Mouse (Mus musculus) left cerebral cortex, adult 2 months (tissue): ENCODE results near the gene Trio. TPM values are rescaled to one million over a fixed set of nuclear protein-coding genes. Genes with fewer than 3 reads are reported as not detected.

ENCODE experiments used
- DNase-seq, 2 experiments: peaks; one replicate each; pipeline ENCODE4 v3.0.0; 2021 to 2022; ENCODE audit warnings: low spot score in 2 of 2, mixed read lengths in 1 of 2; ENCODE audit errors: extremely low spot score in 1 of 2
- H3K27ac ChIP-seq: fragments of 200-600 bp; 2 replicates; pipeline ENCODE4 v1.8.1; 2022
- H3K4me3 ChIP-seq: fragments of 200-600 bp; 2 replicates; pipeline ENCODE4 v1.8.1; 2022
- CTCF ChIP-seq: fragments of 200-600 bp; IDR thresholded peaks from 2 replicates; pipeline ENCODE4 v1.8.1; 2022; ENCODE audit warnings: antibody characterized with exemption, mild to moderate bottlenecking, moderate library complexity
- intact Hi-C: fragments of 180-260 bp; cut with DNase I; formaldehyde crosslinking; loops from one replicate; pipeline ENCODE4 v1.15.1; 2025
- total RNA-seq, 2 experiments: library from RNA; stranded (reverse); gene quantifications; 2 replicates each; pipeline ENCODE4 v1.2.3; 2021

The Trio gene
- total RNA-seq, 2 experiments from 2014 or later: 252 to 279 TPM

DNA sequence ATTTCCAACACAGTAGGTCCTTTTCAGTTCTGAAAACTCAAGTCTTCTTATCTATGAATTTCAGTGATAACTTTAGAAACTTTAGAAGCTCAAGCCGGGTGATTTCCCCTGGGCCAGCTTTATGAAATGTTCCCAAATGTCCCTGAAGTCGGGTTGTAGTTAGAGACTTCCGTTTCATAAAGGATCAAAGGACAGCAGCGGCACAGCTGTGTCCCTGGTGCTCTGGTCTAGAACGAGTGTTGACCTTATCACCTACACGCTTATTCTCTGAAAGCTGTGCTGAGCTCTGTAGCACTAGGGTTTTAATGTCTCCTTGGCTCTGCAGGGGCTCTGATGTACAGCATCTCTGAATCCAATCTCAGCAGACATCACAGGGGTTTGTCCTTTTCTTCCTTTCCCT, 267.0 kb downstream of the Trio start:
- no peak for TF ChIP-seq CTCF
- Histone ChIP-seq H3K27ac (no peak overlapping the region; the same call in 1 of the 2 replicates), H3K4me3 (no peak overlapping the region)
- no peak for DNase-seq
- intact Hi-C loops: no loop called here

DNA sequence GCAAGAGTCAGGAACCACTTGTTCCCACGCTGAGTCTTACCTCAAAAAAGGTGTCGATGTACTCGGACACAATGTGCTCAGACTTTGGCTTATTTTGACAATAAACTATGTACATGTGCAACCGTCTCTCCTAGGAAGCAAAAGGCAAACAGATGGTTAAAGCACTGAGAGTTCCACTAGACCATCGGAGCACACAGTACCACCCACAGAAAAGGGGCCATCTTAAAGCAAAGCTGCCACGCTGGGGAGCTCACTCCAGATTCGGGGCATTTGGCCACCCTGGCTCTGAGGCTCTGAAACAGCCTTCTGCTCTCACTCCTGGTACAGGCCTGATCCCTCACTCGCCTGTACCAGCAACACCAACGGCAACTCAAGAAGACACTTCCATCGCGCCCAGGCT, 269.2 kb downstream of the Trio start:
- no peak overlapping the region for H3K4me3 ChIP-seq
- no peak for DNase-seq
- TF ChIP-seq CTCF: no peak
- peak overlapping the region; percentile 16 for H3K27ac ChIP-seq
- intact Hi-C loops: no loop called here

DNA sequence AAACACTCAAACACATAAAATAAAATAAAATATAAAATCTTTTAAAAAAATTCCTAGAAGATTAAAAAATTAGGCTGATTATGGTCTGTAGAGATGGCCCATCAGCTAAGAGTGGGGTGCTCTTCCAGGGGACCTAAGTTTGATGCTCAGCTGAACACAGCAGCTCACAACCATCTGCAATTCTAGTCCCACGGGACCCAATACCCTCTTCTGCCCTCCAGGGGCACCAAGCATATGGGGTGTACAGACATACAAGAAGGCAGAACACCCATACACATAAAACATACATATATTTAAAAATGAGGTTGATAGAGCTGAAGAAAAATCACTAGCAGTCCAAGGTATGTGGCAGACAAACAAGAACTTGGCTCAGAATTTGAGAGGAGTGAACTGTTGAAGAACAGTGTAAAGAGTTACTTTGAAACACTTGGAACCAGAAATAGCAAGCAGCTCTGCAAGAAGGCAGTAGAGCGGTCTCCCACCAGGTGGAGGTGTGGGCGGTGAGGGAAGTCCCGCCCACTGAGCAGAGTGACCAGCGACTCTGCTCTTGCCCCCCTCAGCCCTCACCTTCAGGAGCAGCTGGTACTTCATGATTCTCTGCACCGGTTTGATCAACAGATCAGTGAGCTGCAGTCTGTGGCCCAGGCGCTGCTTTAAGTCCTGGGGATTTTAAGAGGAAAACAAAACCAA, 270.9 kb downstream of the Trio start:
- Histone ChIP-seq H3K4me3 (no peak overlapping the region), H3K27ac (peak overlapping the region; percentile 47)
- TF ChIP-seq CTCF: no peak; the same call in 1 of the 2 replicates
- DNase-seq: no peak
- intact Hi-C loops: loop anchor here (5.0 kb wide), 1 partner anchor 53 kb away; no protein-coding TSS in a partner anchor

DNA sequence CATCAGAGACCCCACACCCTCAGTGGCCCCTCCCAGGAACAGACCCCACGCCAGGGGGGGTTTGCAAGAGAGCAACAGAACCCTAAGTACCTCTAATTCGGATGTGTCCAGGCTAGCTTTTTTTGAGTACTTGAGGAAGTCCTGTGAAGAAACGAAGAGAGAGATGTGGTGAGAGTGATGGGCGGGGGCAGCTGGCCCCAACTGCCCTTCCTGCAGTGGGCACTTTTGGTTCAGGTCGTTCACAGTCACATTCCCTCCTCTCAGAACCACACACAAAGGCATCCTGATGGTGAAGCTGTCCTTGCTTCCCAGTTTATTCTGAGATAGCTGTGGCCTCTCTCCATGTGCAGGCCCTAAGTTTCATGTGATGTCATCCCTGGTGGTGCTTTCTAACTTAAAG, 271.7 kb downstream of the Trio start:
- peak overlapping the region; percentile 47; the same call in 1 of the 2 replicates for H3K27ac ChIP-seq
- no peak for DNase-seq

DNA sequence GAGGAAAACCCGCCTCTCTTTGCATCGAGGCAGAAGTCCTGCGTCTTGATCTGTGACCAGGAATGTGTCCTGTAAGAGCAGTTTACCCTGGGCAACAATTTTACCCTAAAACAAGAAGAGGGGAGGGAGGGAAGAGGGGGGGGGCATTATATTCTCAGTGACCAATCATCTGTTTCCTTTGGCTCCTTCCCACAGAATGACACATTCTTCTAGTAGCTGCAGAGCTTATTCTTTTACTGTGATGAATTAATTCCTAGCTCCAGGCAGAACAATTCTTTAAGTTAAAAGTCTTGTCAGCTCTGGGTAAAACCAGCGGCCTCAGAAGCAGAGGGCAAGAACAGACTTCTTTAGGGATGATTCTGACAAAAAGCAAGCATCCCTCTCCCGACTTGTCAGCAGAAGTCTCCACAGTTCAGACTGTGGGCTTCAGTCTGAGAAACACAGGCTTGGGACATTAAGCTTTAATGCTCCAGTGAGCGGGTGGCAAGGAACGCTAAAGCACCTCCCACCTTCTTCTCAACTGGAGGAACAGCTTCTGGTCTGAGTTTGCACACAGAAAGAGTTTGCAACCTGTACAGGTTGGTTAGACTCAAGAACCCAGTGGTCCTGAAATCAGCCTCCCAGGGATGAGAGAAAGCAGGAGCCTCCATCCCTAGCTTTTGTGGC, 272.8 kb downstream of the Trio start:
- TF ChIP-seq CTCF: no peak
- intact Hi-C loops: loop anchor here (2.0 to 5.0 kb wide), 2 partner anchors 54 to 72 kb away; no protein-coding TSS in a partner anchor
- Histone ChIP-seq H3K4me3 (no peak overlapping the region), H3K27ac (no peak overlapping the region)
- DNase-seq: no peak

More for the DNA sequence above, 271.7 kb downstream of the Trio start:
- intact Hi-C loops: loop anchor here (2.0 to 5.0 kb wide), 2 partner anchors 53 to 71 kb away; no protein-coding TSS in a partner anchor
- H3K4me3 ChIP-seq: no peak overlapping the region
- TF ChIP-seq CTCF: no peak

DNA sequence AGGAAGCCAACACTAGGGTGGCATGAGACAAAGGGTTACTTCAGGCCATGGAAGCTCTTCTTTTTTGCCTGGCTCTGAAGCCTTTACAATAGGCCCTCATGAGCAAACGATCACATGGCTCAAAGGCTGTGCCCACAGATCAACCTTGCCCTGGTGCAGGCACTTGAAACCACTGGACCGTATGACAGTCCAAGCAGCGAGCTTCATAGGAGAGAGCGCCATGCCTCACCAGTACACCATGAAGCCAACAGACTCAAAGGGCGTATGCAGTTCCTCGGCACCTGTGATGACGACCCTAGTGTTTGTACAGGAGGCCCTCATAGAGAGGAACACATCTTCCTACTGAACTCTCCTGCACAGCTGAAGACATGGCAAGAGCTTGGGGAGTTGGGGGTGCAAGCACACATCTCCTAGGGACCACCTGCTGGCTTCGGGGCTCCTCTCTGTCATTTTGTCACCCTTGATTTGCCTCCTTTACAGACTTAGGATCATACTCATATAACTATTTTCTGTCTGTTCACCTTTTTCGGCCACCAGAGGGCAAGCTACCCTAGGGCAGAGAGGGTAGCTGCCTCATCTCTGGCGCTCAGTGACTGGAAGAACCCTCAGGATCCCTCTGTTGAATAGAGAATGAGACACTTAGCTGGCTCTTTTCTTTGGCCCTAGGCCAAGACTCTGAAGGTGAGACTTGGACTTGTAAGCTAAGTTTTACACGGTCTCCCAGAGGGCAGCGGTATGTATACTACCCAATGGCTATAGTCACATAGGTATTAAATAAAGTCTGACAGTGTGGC, 273.8 kb downstream of the Trio start:
- peak in 1 of 2 experiments; percentile 50 for DNase-seq
- intact Hi-C loops: loop anchor here (2.0 to 5.0 kb wide), 2 partner anchors 55 to 73 kb away; no protein-coding TSS in a partner anchor
- no peak overlapping the region for H3K4me3 ChIP-seq
- H3K27ac ChIP-seq: no peak overlapping the region
- peak; percentile 74 for TF ChIP-seq CTCF

GRCm38 (mm10) chr15:27748739-27749138, 276.9 kb downstream of the Trio start:
- no peak for TF ChIP-seq CTCF
- H3K4me3 ChIP-seq: no peak overlapping the region
- no peak for DNase-seq
- intact Hi-C loops: no loop called here
- H3K27ac ChIP-seq: no peak overlapping the region

DNA sequence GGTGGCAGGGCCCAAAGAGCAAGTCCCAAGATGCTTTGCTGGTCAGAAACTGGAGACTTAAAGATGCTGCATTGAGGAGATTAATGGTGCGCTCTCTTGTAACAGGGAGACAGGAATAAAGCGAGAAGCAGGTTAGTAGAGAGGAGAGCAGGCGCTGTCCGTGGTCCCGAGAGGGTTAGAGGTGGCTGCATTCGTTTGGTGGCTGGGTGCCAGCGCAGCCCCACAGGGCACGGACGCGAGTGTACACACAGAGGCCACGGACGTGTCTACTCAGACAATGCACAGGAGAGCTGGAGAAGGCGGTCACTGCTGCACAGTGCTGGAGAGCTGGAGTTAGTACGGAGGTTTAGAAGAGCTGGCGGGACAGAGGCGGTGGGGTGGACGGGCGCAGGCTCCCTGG, 278.1 kb downstream of the Trio start:
- intact Hi-C loops: no loop called here
- Histone ChIP-seq H3K27ac (no peak overlapping the region), H3K4me3 (no peak overlapping the region)

DNA sequence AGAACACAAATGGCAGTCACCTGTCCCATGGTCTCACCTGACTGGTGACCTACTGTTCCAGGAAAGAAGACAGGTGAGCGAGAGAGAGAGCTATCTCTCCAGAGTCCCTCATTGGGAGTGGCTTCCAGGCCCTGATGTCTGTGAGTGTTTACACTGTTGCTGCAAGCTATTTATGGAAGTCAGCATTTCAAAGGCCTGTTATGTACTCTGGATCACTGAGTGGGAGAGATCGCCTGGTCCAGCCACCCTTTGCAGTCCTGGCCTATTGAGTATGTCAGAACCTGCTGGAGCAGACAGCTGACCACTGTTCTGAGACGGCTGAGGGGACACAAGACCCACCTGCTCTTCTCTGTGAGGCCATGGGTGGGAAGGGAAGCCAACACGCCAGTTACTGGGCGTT, 280.7 kb downstream of the Trio start:
- intact Hi-C loops: no loop called here
- H3K4me3 ChIP-seq: no peak overlapping the region
- TF ChIP-seq CTCF: no peak
- DNase-seq: no peak
- H3K27ac ChIP-seq: no peak overlapping the region

More for the DNA sequence above, 278.1 kb downstream of the Trio start:
- TF ChIP-seq CTCF: no peak
- no peak for DNase-seq

- DNase-seq: no peak
- no peak overlapping the region for H3K4me3 ChIP-seq
- no peak for TF ChIP-seq CTCF
- H3K27ac ChIP-seq: no peak overlapping the region
- intact Hi-C loops: no loop called here
These were observed 285.6 kb downstream of the Trio start for GRCm38 (mm10) chr15:27740080-27740479.

- Histone ChIP-seq H3K27ac (no peak overlapping the region), H3K4me3 (no peak overlapping the region)
- no peak for DNase-seq
- intact Hi-C loops: no loop called here
- peak; percentile 9; the same call in 1 of the 2 replicates for TF ChIP-seq CTCF
These were observed 293.8 kb downstream of the Trio start for GRCm38 (mm10) chr15:27731818-27732217.

GRCm38 (mm10) chr15:27726228-27726627, 299.4 kb downstream of the Trio start:
- TF ChIP-seq CTCF: no peak
- no peak for DNase-seq
- intact Hi-C loops: no loop called here
- Histone ChIP-seq H3K27ac (no peak overlapping the region; the same call in 1 of the 2 replicates), H3K4me3 (no peak overlapping the region)
